In the genomic region with DNA sequence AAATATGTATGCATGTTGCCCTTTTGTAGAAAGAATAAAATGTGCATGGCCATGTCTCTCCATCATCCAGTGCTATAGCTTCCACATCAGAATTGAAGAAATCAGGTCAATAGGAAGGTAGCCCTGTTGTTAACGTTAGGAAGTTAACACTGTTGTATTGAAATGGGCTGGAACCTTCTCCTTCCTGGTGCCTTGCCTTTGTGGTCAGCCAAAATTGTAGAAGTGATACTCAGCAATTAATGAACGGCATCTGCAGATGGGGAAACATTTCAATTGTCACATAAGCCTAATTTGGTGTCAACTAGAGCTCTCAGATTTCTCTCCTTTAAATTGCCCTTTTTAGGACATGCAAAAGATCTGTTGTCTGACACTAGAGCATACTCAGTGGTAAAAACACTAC, we compare ENCODE assay signal across 25 mouse cellular contexts.
"Had no signal": no experiment of that assay in that cellular context is flagged by ENCODE, and none has a peak within 500 bp of the region (broad histone marks: within the 10 kb centered on the region; RNA-seq: fewer than 3 reads in every experiment).

No protein-coding gene starts in this region.

- ATAC-seq: hindbrain, embryonic 16.5 days; inflammation-experienced regulatory T-cells, adult 6 months; intestine, embryonic 15.5 days; intestine, postnatal 0 days had no signal

- H3K27ac ChIP-seq: heart, adult 2 months; heart, embryonic 10.5 days; hindbrain, embryonic 10.5 days; hindbrain, embryonic 12.5 days; hindbrain, embryonic 14.5 days; intestine, embryonic 15.5 days; layer of hippocampus, adult 2 months; left cerebral cortex, adult 2 months; limb, embryonic 13.5 days; limb, embryonic 15.5 days; liver, embryonic 13.5 days had no signal

- H3K4me3 ChIP-seq: heart, adult 2 months; heart, embryonic 10.5 days; heart, embryonic 12.5 days; hindbrain, embryonic 10.5 days; hindbrain, embryonic 12.5 days; intestine, embryonic 15.5 days; layer of hippocampus, adult 2 months; left cerebral cortex, adult 2 months; limb, embryonic 13.5 days; limb, embryonic 15.5 days; liver, embryonic 13.5 days had no signal

- H3K4me2 ChIP-seq: heart, embryonic 12.5 days; hindbrain, embryonic 12.5 days; hindbrain, embryonic 14.5 days; intestine, embryonic 15.5 days; limb, embryonic 13.5 days; limb, embryonic 15.5 days; liver, embryonic 13.5 days had no signal

- H3K36me3 ChIP-seq: heart, embryonic 10.5 days; heart, embryonic 12.5 days; hindbrain, embryonic 10.5 days; hindbrain, embryonic 12.5 days; intestine, embryonic 15.5 days; limb, embryonic 13.5 days; limb, embryonic 15.5 days; liver, embryonic 13.5 days had no signal

- H3K9me3 ChIP-seq: heart, embryonic 10.5 days; heart, embryonic 12.5 days; hindbrain, embryonic 10.5 days; hindbrain, embryonic 12.5 days; intestine, embryonic 15.5 days; limb, embryonic 13.5 days; limb, embryonic 15.5 days; liver, embryonic 13.5 days had no signal

- H3K9ac ChIP-seq: heart, embryonic 12.5 days; hindbrain, embryonic 12.5 days; hindbrain, embryonic 14.5 days; intestine, embryonic 15.5 days; limb, embryonic 13.5 days; limb, embryonic 15.5 days; liver, embryonic 13.5 days had no signal

- H3K27me3 ChIP-seq: heart, embryonic 12.5 days; hindbrain, embryonic 12.5 days; intestine, embryonic 15.5 days; limb, embryonic 15.5 days; liver, embryonic 13.5 days had no signal

- H3K4me1 ChIP-seq: heart, embryonic 10.5 days; heart, embryonic 12.5 days; hindbrain, embryonic 10.5 days; hindbrain, embryonic 12.5 days; intestine, embryonic 15.5 days; limb, embryonic 15.5 days; liver, embryonic 13.5 days had no signal

- DNase-seq: gastrocnemius, postnatal 14 days; gastrocnemius, postnatal 36 days; heart, adult 2 months; heart, postnatal 10 days; heart, postnatal 4 days; kidney, adult 18-20 months; kidney, adult 8-10 months; kidney, postnatal 10 days; kidney, postnatal 25 days; kidney, postnatal 4 days; left cerebral cortex, postnatal 4 days; liver, embryonic 13.5 days had no signal
